Mouse (Mus musculus) kidney, embryonic 14.5 days (tissue): ENCODE results near the gene Prss33. TPM values are rescaled to one million over a fixed set of nuclear protein-coding genes. Genes with fewer than 3 reads are reported as not detected.

Experiments used
- ATAC-seq: fragments of 200-750 bp; cut with Nextera tagmentation; 2 replicates; pipeline ENCODE4 v1.8.0; 2017; ENCODE audit warnings: moderate number of reproducible peaks, mild to moderate bottlenecking, moderate TSS enrichment, moderate library complexity; ENCODE audit not compliant: low FRiP score, low TSS enrichment
- H3K27ac ChIP-seq: fragments of 300-500 bp; sonication (generic); 2 replicates; pipeline ENCODE4 v1.5.1; 2014; ENCODE audit warnings: low read depth, mild to moderate bottlenecking, low read length, moderate library complexity, mixed read lengths
- H3K27me3 ChIP-seq: fragments of 300-500 bp; sonication (generic); 2 replicates; pipeline ENCODE4 v1.6.1; 2014; ENCODE audit warnings: mild to moderate bottlenecking, low read length; ENCODE audit not compliant: control insufficient read depth, insufficient read depth
- H3K36me3 ChIP-seq: fragments of 300-500 bp; sonication (generic); 2 replicates; pipeline ENCODE4 v1.6.1; 2014; ENCODE audit warnings: low read length, mixed read lengths; ENCODE audit not compliant: control insufficient read depth, insufficient read depth
- H3K4me1 ChIP-seq: fragments of 300-500 bp; sonication (generic); 2 replicates; pipeline ENCODE4 v1.6.1; 2014; ENCODE audit warnings: low read length, mixed read lengths; ENCODE audit not compliant: control insufficient read depth, insufficient read depth
- H3K4me2 ChIP-seq: fragments of 300-500 bp; sonication (generic); replicated peaks from 2 replicates; pipeline ENCODE4 v1.6.1; 2014; ENCODE audit warnings: low read depth, mild to moderate bottlenecking, low read length
- H3K4me3 ChIP-seq: fragments of 300-500 bp; sonication (generic); 2 replicates; pipeline ENCODE4 v1.5.1; 2014; ENCODE audit warnings: mild to moderate bottlenecking, low read length
- H3K9ac ChIP-seq: fragments of 300-500 bp; sonication (generic); 2 replicates; pipeline ENCODE4 v1.6.1; 2014; ENCODE audit warnings: low read depth, mild to moderate bottlenecking, low read length, moderate library complexity
- H3K9me3 ChIP-seq: fragments of 300-500 bp; sonication (generic); 2 replicates; pipeline ENCODE4 v1.6.1; 2016; ENCODE audit warnings: low read length; ENCODE audit not compliant: control insufficient read depth
- WGBS: fragments of 180-500 bp; shearing (Covaris S2); extraction: QIAGEN DNeasy Blood & Tissue Kit; methylation state at CpG from one replicate; pipeline ENCODE4 v1.1.7; 2014; 5-methylcytosine and 5-hydroxymethylcytosine counted together
- polyA plus RNA-seq: library from polyadenylated mRNA; unstranded; fragments of >200 nt; fragmentation: Nextera tagmentation; extraction: Ambion mirVana; gene quantifications from 2 replicates; pipeline ENCODE4 v1.2.1, GENCODE M21; 2014

Prss33 gene
- polyA plus RNA-seq, 1 experiment from 2014 or later, result 0.26 TPM

DNA sequence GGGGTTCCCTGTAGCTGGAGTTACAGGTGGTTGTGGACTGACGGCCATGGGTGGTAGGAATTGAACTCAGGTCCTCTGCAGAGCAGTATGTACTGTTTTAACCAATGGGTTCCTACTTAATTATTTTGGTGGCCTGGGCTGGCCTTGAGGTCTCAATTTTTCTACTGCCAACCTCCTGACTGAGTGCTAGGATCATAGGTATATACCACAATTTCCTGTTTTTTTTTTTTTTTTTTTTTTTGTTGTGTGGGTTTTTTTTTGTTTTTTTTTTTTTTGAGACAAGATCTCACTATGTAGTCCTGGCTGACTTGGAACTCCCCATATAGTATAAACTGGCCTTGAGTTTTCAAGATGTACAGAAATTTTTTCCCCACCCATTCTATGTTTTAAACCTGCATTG is 4.7 kb downstream of the Prss33 start:
- no peak for ATAC-seq
- H3K4me2 ChIP-seq, result no peak overlapping the region
- peaks cover 12% of the 10 kb centered on the region; the same call in 1 of the 2 replicates for H3K36me3 ChIP-seq
- peaks cover 15% of the 10 kb centered on the region; the same call in 1 of the 2 replicates for H3K4me1 ChIP-seq
- no peaks in the 10 kb centered on the region for H3K9me3 ChIP-seq
- no peaks in the 10 kb centered on the region for H3K27me3 ChIP-seq
- H3K27ac ChIP-seq, result no peak overlapping the region
- WGBS, result 88% methylated on average over 1 of the region's 1 CpGs
- no peak overlapping the region for H3K4me3 ChIP-seq
- no peak overlapping the region for H3K9ac ChIP-seq

DNA sequence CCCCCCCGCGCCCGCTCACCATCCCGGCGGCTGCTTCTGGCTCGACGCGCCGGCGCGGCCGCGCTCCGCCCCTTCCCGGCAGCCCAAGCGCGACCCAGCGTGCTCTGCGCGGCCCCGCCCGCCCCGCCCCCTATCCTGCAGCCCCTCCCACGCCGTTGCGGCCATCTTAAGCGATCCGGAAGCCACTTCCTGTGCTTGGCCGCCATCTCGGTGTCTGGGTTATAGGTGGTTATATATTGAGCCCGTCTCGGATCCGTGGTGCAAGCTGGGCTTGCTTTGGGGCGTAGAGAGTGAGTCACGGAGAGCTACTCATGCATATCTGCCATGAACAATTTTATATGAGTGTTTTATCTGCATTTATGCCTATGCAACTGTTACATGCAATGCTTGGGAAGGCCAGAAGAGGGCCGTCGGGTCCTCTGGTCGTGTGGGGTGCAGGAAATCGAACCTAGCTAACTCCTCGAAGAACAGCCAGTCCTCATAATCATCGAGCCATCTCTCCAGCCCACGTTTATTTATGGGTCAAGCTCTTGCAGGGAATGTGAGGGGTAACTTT is 6.7 kb downstream of the Prss33 start, which contains the start of gene Elob:
TSS of gene Elob (minus strand) at position 73 of the 556 bp plus-strand sequence.
- peaks cover 15% of the 10 kb centered on the region; the same call in 1 of the 2 replicates for H3K4me1 ChIP-seq
- under 1% methylated on average over 28 of the region's 42 CpGs for WGBS
- H3K36me3 ChIP-seq, result peaks cover 33% of the 10 kb centered on the region
- H3K9ac ChIP-seq, result peak within 1 kb of the TSS; percentile 85
- peak within 1 kb of the TSS; percentile 88 for H3K4me2 ChIP-seq
- H3K9me3 ChIP-seq, result no peaks in the 10 kb centered on the region
- H3K27me3 ChIP-seq, result no peaks in the 10 kb centered on the region
- ATAC-seq, result peak; percentile 94
- H3K4me3 ChIP-seq, result peak within 1 kb of the TSS; percentile 85
- H3K27ac ChIP-seq, result peak within 1 kb of the TSS; percentile 92

DNA sequence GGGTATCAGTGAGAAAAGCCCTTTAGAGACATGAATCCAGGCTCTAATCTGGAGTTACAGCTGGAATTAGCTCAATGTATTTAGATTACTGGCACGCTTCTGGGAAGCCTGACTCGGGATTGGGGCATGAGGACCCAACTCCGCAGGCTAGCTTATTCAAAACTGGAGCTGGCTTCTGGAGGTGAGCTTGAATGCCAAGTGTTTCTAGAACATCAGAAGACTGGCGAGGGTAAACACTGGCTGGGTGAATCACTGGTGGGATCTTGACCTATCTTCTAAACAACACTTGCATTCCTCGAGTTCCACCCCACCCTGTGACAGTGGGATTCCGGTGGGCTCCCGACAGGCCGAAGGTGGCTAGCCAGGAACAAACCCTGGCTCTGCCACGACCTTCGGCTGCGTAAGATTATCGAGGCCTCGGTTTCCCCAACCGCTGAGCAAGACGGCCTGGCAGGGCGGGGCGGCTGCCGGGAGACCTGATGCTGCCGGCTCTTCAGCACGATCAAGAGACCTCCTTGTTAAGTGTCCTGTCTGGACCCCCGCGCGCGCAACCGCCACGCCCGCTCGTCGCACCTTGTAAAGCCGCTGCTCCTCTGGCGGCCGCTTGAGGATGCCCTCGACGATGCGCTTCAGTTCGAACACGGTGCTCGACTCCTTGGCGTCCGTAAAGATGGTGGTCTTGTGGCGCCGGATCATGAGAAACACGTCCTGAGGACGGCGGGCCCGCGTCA is 7.4 kb downstream of the Prss33 start:
- Histone ChIP-seq H3K9ac (peak overlapping the region; percentile 85), H3K27ac (peak overlapping the region; percentile 80; the same call in 1 of the 2 replicates), H3K9me3 (no peaks in the 10 kb centered on the region), H3K4me3 (peak overlapping the region; percentile 85), H3K36me3 (peaks cover 40% of the 10 kb centered on the region), H3K4me2 (peak overlapping the region; percentile 88), H3K4me1 (peaks cover 15% of the 10 kb centered on the region; the same call in 1 of the 2 replicates), H3K27me3 (no peaks in the 10 kb centered on the region)
- 1% methylated on average over 45 of the region's 47 CpGs for WGBS
- ATAC-seq, result peak; percentile 78

DNA sequence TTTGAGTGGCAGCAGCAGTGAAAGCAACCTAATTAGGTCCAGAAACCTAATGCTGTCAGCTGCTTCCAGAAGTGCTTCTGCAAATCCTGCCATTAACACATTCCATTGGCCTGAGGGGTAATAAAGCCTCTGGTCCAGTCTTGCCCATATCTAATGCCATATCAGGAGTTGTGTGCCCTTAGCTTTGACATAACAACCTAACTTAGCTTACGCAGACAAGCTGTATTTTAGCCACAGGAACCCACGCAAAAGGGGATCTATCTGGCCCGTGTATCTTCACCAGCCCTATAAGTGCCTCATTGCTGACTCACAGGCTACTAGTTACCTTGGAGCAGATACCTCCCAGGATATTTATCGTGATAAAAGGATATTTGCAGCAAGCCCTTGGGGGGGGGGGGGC is 10.3 kb downstream of the Prss33 start:
- H3K9me3 ChIP-seq, result no peaks in the 10 kb centered on the region
- no peak overlapping the region for H3K4me2 ChIP-seq
- H3K27ac ChIP-seq, result no peak overlapping the region
- peaks cover 68% of the 10 kb centered on the region for H3K36me3 ChIP-seq
- whole genome bisulfite sequencing, result 85% methylated on average over 4 of the region's 4 CpGs
- ATAC-seq, result no peak
- H3K27me3 ChIP-seq, result no peaks in the 10 kb centered on the region
- no peak overlapping the region for H3K9ac ChIP-seq
- peaks cover 15% of the 10 kb centered on the region; the same call in 1 of the 2 replicates for H3K4me1 ChIP-seq
- H3K4me3 ChIP-seq, result no peak overlapping the region

DNA sequence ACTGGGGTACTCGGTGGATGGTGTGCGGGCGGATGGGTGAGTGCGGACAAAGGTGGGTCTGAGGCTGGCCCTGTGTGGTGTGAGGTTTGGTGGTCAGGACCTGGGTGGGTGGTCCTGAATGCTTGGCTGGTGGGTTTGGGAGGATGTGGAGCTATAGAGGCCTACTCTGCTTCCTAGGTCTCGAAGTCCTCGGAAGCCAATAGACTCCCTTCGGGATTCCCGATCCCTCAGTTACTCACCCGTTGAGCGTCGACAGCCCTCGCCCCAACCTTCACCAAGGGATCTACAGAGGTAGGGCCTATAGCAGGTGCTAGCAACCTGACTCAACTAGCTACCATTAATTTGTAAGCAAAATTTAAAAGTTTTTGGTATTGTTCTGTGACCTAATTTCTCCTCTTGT is 12.2 kb downstream of the Prss33 start:
- 87% methylated on average over 12 of the region's 12 CpGs for WGBS
- no peak overlapping the region for H3K4me2 ChIP-seq

DNA sequence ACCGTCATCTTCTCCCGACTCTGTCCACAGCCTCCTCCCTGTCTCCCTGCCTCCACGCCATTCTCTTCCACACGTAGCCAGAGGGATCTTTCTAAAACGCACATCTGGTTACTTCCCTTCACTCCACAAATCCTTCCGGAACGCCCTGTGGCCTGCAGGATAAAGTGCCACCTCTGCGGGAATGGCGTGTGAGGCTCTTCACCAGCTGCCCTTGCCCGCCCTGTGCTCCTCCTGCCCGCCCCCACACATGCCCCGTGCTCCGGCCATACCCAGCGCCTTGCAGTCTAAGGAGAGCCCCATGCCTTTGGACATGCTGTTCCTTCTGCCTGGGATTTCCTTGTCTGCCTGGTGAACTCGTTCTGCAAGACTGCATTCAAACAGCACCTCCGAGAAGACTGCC is 12.8 kb downstream of the Prss33 start:
- H3K9me3 ChIP-seq, result peaks cover 18% of the 10 kb centered on the region
- 0 out of 2 replicates have a peak, but pooled peaks have one; percentile 17 for ATAC-seq
- 84% methylated on average over 16 of the region's 16 CpGs for WGBS

More for the DNA sequence above, 12.2 kb downstream of the Prss33 start:
- H3K4me1 ChIP-seq, result peaks cover 15% of the 10 kb centered on the region; the same call in 1 of the 2 replicates
- peaks cover 12% of the 10 kb centered on the region for H3K9me3 ChIP-seq
- H3K36me3 ChIP-seq, result peaks cover 87% of the 10 kb centered on the region
- ATAC-seq, result 0 out of 2 replicates have a peak, but pooled peaks have one; percentile 21
- no peak overlapping the region for H3K9ac ChIP-seq
- no peak overlapping the region for H3K27ac ChIP-seq
- H3K27me3 ChIP-seq, result no peaks in the 10 kb centered on the region
- no peak overlapping the region for H3K4me3 ChIP-seq

DNA sequence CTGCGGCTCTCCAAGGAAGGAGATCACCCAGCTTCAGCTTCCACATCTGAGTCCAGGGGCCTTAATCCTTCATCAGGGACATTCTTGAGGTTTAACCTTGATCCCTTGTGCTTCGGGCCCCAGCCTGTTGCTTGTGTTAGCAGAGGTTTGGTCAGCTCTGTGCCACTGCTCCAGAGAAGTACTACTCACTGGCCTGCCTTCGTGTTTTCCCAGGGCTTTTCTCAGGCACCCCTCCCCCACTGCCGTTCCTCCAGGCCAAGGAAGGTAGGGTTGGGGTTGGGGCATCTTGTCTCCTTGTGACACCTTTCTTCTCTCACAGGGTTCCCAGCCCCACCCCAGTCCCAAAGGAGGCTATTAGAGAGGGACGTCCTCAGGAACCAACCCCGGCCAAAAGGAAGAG is 13.8 kb downstream of the Prss33 start:
- H3K4me2 ChIP-seq, result no peak overlapping the region
- H3K9me3 ChIP-seq, result peaks cover 22% of the 10 kb centered on the region
- peaks cover 100% of the 10 kb centered on the region for H3K36me3 ChIP-seq
- no peak overlapping the region for H3K27ac ChIP-seq
- no peaks in the 10 kb centered on the region for H3K27me3 ChIP-seq
- no peak overlapping the region for H3K4me3 ChIP-seq
- H3K4me1 ChIP-seq, result peaks cover 4% of the 10 kb centered on the region; the same call in 1 of the 2 replicates
- no peak overlapping the region for H3K9ac ChIP-seq
- no peak for ATAC-seq
- 74% methylated on average over 6 of the region's 6 CpGs for WGBS

More for the DNA sequence above, 12.8 kb downstream of the Prss33 start:
- H3K4me3 ChIP-seq, result no peak overlapping the region
- H3K27me3 ChIP-seq, result no peaks in the 10 kb centered on the region
- H3K27ac ChIP-seq, result no peak overlapping the region
- H3K4me2 ChIP-seq, result no peak overlapping the region
- peaks cover 13% of the 10 kb centered on the region; the same call in 1 of the 2 replicates for H3K4me1 ChIP-seq
- no peak overlapping the region for H3K9ac ChIP-seq
- peaks cover 93% of the 10 kb centered on the region for H3K36me3 ChIP-seq

DNA sequence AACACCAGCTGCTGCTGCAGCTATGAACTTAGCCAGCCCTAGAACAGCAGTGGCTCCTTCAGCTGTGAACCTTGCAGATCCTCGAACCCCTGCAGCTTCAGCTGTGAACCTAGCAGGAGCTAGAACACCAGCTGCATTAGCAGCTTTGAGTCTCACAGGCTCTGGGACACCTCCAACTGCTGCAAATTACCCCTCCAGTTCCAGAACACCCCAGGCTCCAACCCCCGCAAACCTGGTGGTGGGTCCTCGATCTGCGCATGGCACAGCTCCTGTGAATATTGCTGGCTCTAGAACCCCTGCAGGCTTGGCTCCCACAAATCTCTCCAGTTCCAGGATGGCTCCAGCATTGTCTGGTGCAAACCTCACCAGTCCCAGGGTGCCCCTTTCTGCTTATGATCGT is 15.1 kb downstream of the Prss33 start:
- 98% methylated on average over 5 of the region's 5 CpGs for WGBS
- Histone ChIP-seq H3K9me3 (peaks cover 24% of the 10 kb centered on the region), H3K27ac (no peak overlapping the region), H3K4me2 (no peak overlapping the region), H3K27me3 (no peaks in the 10 kb centered on the region), H3K4me3 (no peak overlapping the region), H3K4me1 (no peaks in the 10 kb centered on the region), H3K36me3 (peaks cover 100% of the 10 kb centered on the region), H3K9ac (no peak overlapping the region)
- no peak for ATAC-seq

DNA sequence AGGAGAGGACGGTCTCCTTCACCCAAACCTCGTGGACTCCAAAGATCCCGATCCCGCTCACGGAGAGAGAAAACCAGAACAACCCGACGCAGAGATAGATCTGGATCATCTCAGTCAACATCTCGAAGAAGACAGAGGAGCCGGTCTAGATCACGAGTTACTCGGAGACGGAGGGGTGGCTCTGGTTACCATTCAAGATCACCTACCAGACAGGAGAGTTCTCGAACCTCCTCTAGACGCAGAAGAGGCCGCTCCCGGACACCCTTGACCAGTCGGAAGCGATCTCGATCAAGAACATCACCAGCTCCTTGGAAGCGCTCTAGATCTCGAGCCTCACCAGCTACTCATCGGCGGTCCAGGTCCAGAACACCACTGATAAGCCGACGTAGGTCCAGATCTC is 16.6 kb downstream of the Prss33 start:
- H3K27ac ChIP-seq, result no peak overlapping the region
- no peak overlapping the region for H3K4me2 ChIP-seq
- no peak for ATAC-seq
- H3K27me3 ChIP-seq, result no peaks in the 10 kb centered on the region
- no peak overlapping the region for H3K9ac ChIP-seq
- peaks cover 100% of the 10 kb centered on the region for H3K36me3 ChIP-seq
- no peaks in the 10 kb centered on the region for H3K4me1 ChIP-seq
- 98% methylated on average over 25 of the region's 25 CpGs for WGBS
- peaks cover 28% of the 10 kb centered on the region for H3K9me3 ChIP-seq
- no peak overlapping the region for H3K4me3 ChIP-seq
